Mouse (Mus musculus): ENCODE results near the gene Cryga. TPM values are rescaled to one million over a fixed set of nuclear protein-coding genes. Genes with fewer than 3 reads are reported as not detected.

Gene Cryga
- polyA plus RNA-seq (2015; fragmentation: Illumina TruSeq; extraction: RNeasy Lipid Tissue Mini Kit (QIAGEN cat#74804); ENCODE audit: low read depth, low replicate concordance): not detected

GRCm38 (mm10) chr1:65103273-65103672 lies at the start of gene Cryga:
Gene Cryga, minus strand, starts transcription at chr1:65103373.

GRCm38 (mm10) chr1:65122574-65123372 lies 19.6 kb upstream of the Cryga start, which contains the start of gene D630023F18Rik:
Gene D630023F18Rik, minus strand, starts transcription at chr1:65123214.

GRCm38 (mm10) chr1:65119438-65119837 lies 16.3 kb upstream of the Cryga start, which contains the start of gene Gm28845:
Gene Gm28845, minus strand, starts transcription at chr1:65119558.

GRCm38 (mm10) chr1:65082188-65082587 lies 21.0 kb downstream of the Cryga start, which contains the start of gene Crygb:
Gene Crygb, minus strand, starts transcription at chr1:65082288.

GRCm38 (mm10) chr1:65073589-65073988 lies 29.6 kb downstream of the Cryga start, which contains the start of gene Crygc:
Gene Crygc, minus strand, starts transcription at chr1:65073689.

GRCm38 (mm10) chr1:65063352-65063751 lies 39.8 kb downstream of the Cryga start, which contains the start of gene Crygd:
Gene Crygd, minus strand, starts transcription at chr1:65063452.

GRCm38 (mm10) chr1:65050952-65051351 lies 52.2 kb downstream of the Cryga start, which contains the start of gene Cryge:
Gene Cryge, minus strand, starts transcription at chr1:65051149.

Other genes with a start within 250 kb of the Cryga start
- gene Plekhm3, start 146.5 kb downstream of the Cryga start, polyA plus RNA-seq (2015; fragmentation: Illumina TruSeq; extraction: RNeasy Lipid Tissue Mini Kit (QIAGEN cat#74804); ENCODE audit: low read depth, low replicate concordance): 13.4 TPM
- gene Akr1cl, start 70.6 kb downstream of the Cryga start, polyA plus RNA-seq (2015; fragmentation: Illumina TruSeq; extraction: RNeasy Lipid Tissue Mini Kit (QIAGEN cat#74804); ENCODE audit: low read depth, low replicate concordance): not detected
- gene Cryge, start 52.2 kb downstream of the Cryga start, polyA plus RNA-seq (2015; fragmentation: Illumina TruSeq; extraction: RNeasy Lipid Tissue Mini Kit (QIAGEN cat#74804); ENCODE audit: low read depth, low replicate concordance): not detected
- not detected for gene Crygd, start 39.9 kb downstream of the Cryga start, polyA plus RNA-seq (2015; fragmentation: Illumina TruSeq; extraction: RNeasy Lipid Tissue Mini Kit (QIAGEN cat#74804); ENCODE audit: low read depth, low replicate concordance)
- not detected for gene Crygc, start 29.7 kb downstream of the Cryga start, polyA plus RNA-seq (2015; fragmentation: Illumina TruSeq; extraction: RNeasy Lipid Tissue Mini Kit (QIAGEN cat#74804); ENCODE audit: low read depth, low replicate concordance)
- not detected for gene Crygb, start 21.1 kb downstream of the Cryga start, polyA plus RNA-seq (2015; fragmentation: Illumina TruSeq; extraction: RNeasy Lipid Tissue Mini Kit (QIAGEN cat#74804); ENCODE audit: low read depth, low replicate concordance)
- 0.97 TPM for gene Gm28845, start 16.2 kb upstream of the Cryga start, polyA plus RNA-seq (2015; fragmentation: Illumina TruSeq; extraction: RNeasy Lipid Tissue Mini Kit (QIAGEN cat#74804); ENCODE audit: low read depth, low replicate concordance)
- gene D630023F18Rik, start 19.8 kb upstream of the Cryga start, polyA plus RNA-seq (2015; fragmentation: Illumina TruSeq; extraction: RNeasy Lipid Tissue Mini Kit (QIAGEN cat#74804); ENCODE audit: low read depth, low replicate concordance): 7.4 TPM
- 51.8 TPM for gene Idh1, start 83.1 kb upstream of the Cryga start, polyA plus RNA-seq (2015; fragmentation: Illumina TruSeq; extraction: RNeasy Lipid Tissue Mini Kit (QIAGEN cat#74804); ENCODE audit: low read depth, low replicate concordance)
- 14.9 TPM for gene Pikfyve, start 83.3 kb upstream of the Cryga start, polyA plus RNA-seq (2015; fragmentation: Illumina TruSeq; extraction: RNeasy Lipid Tissue Mini Kit (QIAGEN cat#74804); ENCODE audit: low read depth, low replicate concordance)
- 1.1 TPM for gene Pth2r, start 178.7 kb upstream of the Cryga start, polyA plus RNA-seq (2015; fragmentation: Illumina TruSeq; extraction: RNeasy Lipid Tissue Mini Kit (QIAGEN cat#74804); ENCODE audit: low read depth, low replicate concordance)